Mouse (Mus musculus) liver, adult 2 months (tissue): ENCODE results near the gene Arnt2. TPM values are rescaled to one million over a fixed set of nuclear protein-coding genes. Genes with fewer than 3 reads are reported as not detected.

ENCODE experiments used
- DNase-seq: peaks from one replicate; pipeline ENCODE4 v3.0.0-alpha.2; 2011; ENCODE audit warnings: low read depth, low spot score; ENCODE audit errors: extremely low read depth
- H3K27ac ChIP-seq: fragments of 200-500 bp; replicated peaks from 2 replicates; pipeline ENCODE4 v1.5.1; 2012; ENCODE audit warnings: low read depth, mild to moderate bottlenecking, control low read depth, inconsistent platforms, low read length; ENCODE audit not compliant: insufficient read depth
- H3K27me3 ChIP-seq: fragments of 200-500 bp; 2 replicates; pipeline ENCODE4 v1.6.1; 2012; ENCODE audit warnings: mild to moderate bottlenecking, moderate library complexity, low read length, inconsistent platforms; ENCODE audit not compliant: control insufficient read depth, insufficient read depth
- H3K36me3 ChIP-seq: fragments of 200-500 bp; 2 replicates; pipeline ENCODE4 v1.6.1; 2012; ENCODE audit warnings: low read length, inconsistent platforms; ENCODE audit not compliant: control insufficient read depth, insufficient read depth
- H3K4me1 ChIP-seq: fragments of 200-500 bp; 2 replicates; pipeline ENCODE4 v1.6.1; 2011; ENCODE audit warnings: low read length; ENCODE audit not compliant: control insufficient read depth, insufficient read depth
- H3K4me3 ChIP-seq: fragments of 200-500 bp; 2 replicates; pipeline ENCODE4 v1.5.1; 2011; ENCODE audit warnings: low read depth, mild to moderate bottlenecking, control low read depth, low read length, moderate library complexity; ENCODE audit not compliant: insufficient read depth
- H3K79me2 ChIP-seq: fragments of 200-500 bp; 2 replicates; pipeline ENCODE4 v1.6.1; 2012; ENCODE audit warnings: inconsistent platforms, mild to moderate bottlenecking, low read length, moderate library complexity; ENCODE audit not compliant: control insufficient read depth, insufficient read depth
- H3K9ac ChIP-seq: fragments of 200-500 bp; 2 replicates; pipeline ENCODE4 v1.6.1; 2012; ENCODE audit warnings: low read depth, mild to moderate bottlenecking, control low read depth, inconsistent platforms, low read length
- CTCF ChIP-seq: fragments of 200-500 bp; IDR thresholded peaks from 2 replicates; pipeline ENCODE4 v1.5.1; 2011; ENCODE audit warnings: low read depth, low read length, control low read depth
- POLR2A ChIP-seq: fragments of 200-500 bp; IDR thresholded peaks from 2 replicates; pipeline ENCODE4 v1.6.1; 2011; ENCODE audit warnings: low read length, control low read depth; ENCODE audit not compliant: insufficient read depth; ENCODE audit errors: extremely low read depth
- WGBS: fragments of 180-500 bp; shearing (Covaris S2); methylation state at CpG from one replicate; pipeline ENCODE4 v1.1.7; 2018; 5-methylcytosine and 5-hydroxymethylcytosine counted together
- polyA plus RNA-seq: library from polyadenylated mRNA; depleted of rRNA; stranded (reverse); fragments of >200 nt; gene quantifications from 2 replicates; pipeline ENCODE4 v1.2.3, GENCODE M21; 2012
- total RNA-seq: library from RNA; depleted of rRNA; stranded (reverse); fragments of >200 nt; gene quantifications from 2 replicates; pipeline ENCODE4 v1.2.3, GENCODE M21; 2014

The Arnt2 gene
- total and polyA plus RNA-seq, 2 experiments: not detected

- Histone ChIP-seq H3K9ac (no peak overlapping the region), H3K4me3 (no peak overlapping the region), H3K27me3 (no peaks in the 10 kb centered on the region), H3K4me1 (no peaks in the 10 kb centered on the region), H3K36me3 (no peaks in the 10 kb centered on the region), H3K27ac (no peak overlapping the region), H3K79me2 (no peaks in the 10 kb centered on the region)
- DNase-seq: no peak
- WGBS: 83% methylated on average over 7 of the region's 7 CpGs
- TF ChIP-seq CTCF (no peak), POLR2A (no peak)
Observed at GRCm38 (mm10) chr7:84285790-84286189, 124.2 kb downstream of the Arnt2 start.

- no peak for TF ChIP-seq CTCF
- TF ChIP-seq POLR2A: no peak
- H3K36me3 ChIP-seq: no peaks in the 10 kb centered on the region
- 65% methylated on average over 3 of the region's 3 CpGs for WGBS
Observed at GRCm38 (mm10) chr7:84284974-84285373, 125.0 kb downstream of the Arnt2 start.

DNA sequence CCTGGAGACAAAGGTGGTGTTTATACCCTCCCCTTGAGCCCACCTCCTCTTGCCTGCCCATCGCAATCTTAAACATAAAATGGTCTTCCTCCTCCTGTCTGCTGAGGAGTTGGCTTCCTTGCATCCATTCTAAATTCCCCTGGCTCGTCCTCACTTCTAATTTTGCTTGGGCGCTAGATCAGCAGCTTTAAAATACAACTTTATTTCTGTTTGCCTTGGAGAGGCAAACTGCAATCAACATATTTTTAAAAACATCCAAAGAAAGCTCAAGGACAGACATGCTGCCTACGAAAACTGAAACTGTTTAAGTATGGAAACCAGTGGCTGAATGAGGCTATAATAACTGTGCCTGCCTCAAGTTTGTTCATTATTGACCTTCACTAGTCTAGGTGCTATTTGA lies 127.7 kb downstream of the Arnt2 start:
- Histone ChIP-seq H3K9ac (no peak overlapping the region), H3K36me3 (no peaks in the 10 kb centered on the region), H3K27me3 (no peaks in the 10 kb centered on the region), H3K4me1 (no peaks in the 10 kb centered on the region), H3K79me2 (no peaks in the 10 kb centered on the region), H3K27ac (no peak overlapping the region), H3K4me3 (no peak overlapping the region)
- no peak for TF ChIP-seq CTCF
- no peak for TF ChIP-seq POLR2A
- WGBS: 76% methylated on average over 4 of the region's 4 CpGs
- DNase-seq: no peak

More at GRCm38 (mm10) chr7:84284974-84285373, 125.0 kb downstream of the Arnt2 start:
- Histone ChIP-seq H3K27me3 (no peaks in the 10 kb centered on the region), H3K79me2 (no peaks in the 10 kb centered on the region), H3K4me3 (no peak overlapping the region), H3K9ac (no peak overlapping the region), H3K4me1 (no peaks in the 10 kb centered on the region), H3K27ac (no peak overlapping the region)
- no peak for DNase-seq

DNA sequence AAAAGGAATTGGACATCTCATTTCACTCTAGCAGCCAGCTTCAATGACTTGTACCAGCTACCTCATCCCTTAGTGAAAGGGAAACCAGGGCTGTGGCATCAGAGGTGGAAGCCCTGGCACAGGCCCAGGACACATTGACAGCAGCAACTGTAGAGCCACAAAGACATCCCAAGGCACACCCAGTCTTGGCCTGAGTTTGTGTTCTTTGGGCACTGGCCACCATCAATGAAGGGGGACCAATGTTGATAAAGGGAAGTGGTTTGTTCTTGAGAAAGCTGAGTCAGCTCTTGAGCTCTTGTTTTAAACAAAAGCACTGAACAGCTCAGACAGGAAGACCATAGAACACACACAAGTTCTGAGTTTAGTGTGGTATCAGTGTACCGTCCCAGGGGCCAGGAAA lies 130.7 kb downstream of the Arnt2 start:
- Histone ChIP-seq H3K4me3 (no peak overlapping the region), H3K27me3 (no peaks in the 10 kb centered on the region), H3K27ac (no peak overlapping the region), H3K9ac (no peak overlapping the region), H3K36me3 (no peaks in the 10 kb centered on the region), H3K79me2 (no peaks in the 10 kb centered on the region), H3K4me1 (no peaks in the 10 kb centered on the region)
- TF ChIP-seq POLR2A (no peak), CTCF (no peak)
- WGBS: 80% methylated on average over 1 of the region's 1 CpGs
- DNase-seq: no peak

GRCm38 (mm10) chr7:84275312-84275711 lies 134.7 kb downstream of the Arnt2 start:
- Histone ChIP-seq H3K9ac (no peak overlapping the region), H3K27me3 (no peaks in the 10 kb centered on the region), H3K36me3 (no peaks in the 10 kb centered on the region), H3K27ac (no peak overlapping the region), H3K79me2 (no peaks in the 10 kb centered on the region), H3K4me1 (no peaks in the 10 kb centered on the region), H3K4me3 (no peak overlapping the region)
- no peak for DNase-seq
- WGBS: 76% methylated on average over 10 of the region's 10 CpGs
- TF ChIP-seq POLR2A: no peak
- no peak for TF ChIP-seq CTCF

GRCm38 (mm10) chr7:84273930-84274329 lies 136.0 kb downstream of the Arnt2 start:
- TF ChIP-seq CTCF: no peak
- TF ChIP-seq POLR2A: no peak
- H3K27me3 ChIP-seq: no peaks in the 10 kb centered on the region
- no peaks in the 10 kb centered on the region for H3K36me3 ChIP-seq
- no peaks in the 10 kb centered on the region for H3K4me1 ChIP-seq
- H3K79me2 ChIP-seq: no peaks in the 10 kb centered on the region
- no peak overlapping the region for H3K9ac ChIP-seq
- DNase-seq: no peak
- H3K4me3 ChIP-seq: no peak overlapping the region
- WGBS: 83% methylated on average over 6 of the region's 6 CpGs
- H3K27ac ChIP-seq: no peak overlapping the region
